Mouse (Mus musculus) lung, adult 2 months (tissue): Measurements from ENCODE around the gene Comtd1. TPM values are rescaled to one million over a fixed set of nuclear protein-coding genes. Genes with fewer than 3 reads are reported as not detected.
A peak's percentile ranks its signal among the peaks of the same experiment; 100 is the strongest.

Experiments used
- DNase-seq: peaks from one replicate; pipeline ENCODE4 v3.0.0; 2022
- H3K4me1 ChIP-seq: fragments of 200-500 bp; 2 replicates; pipeline ENCODE4 v1.6.1; 2011; ENCODE audit warnings: low read length; ENCODE audit not compliant: control insufficient read depth, insufficient read depth
- H3K4me3 ChIP-seq: fragments of 200-500 bp; replicated peaks from 2 replicates; pipeline ENCODE3; 2011; ENCODE audit warnings: low read depth, mild to moderate bottlenecking, control low read depth, low read length; ENCODE audit errors: extremely low read depth
- CTCF ChIP-seq: fragments of 200-500 bp; IDR thresholded peaks from 2 replicates; pipeline ENCODE4 v1.5.1; 2011; ENCODE audit warnings: mild to moderate bottlenecking, low read length, control low read depth; ENCODE audit not compliant: insufficient read depth
- POLR2A ChIP-seq: fragments of 200-500 bp; IDR thresholded peaks from 2 replicates; pipeline ENCODE4 v1.6.1; 2011; ENCODE audit warnings: low read depth, mild to moderate bottlenecking, control low read depth, low read length, borderline replicate concordance; ENCODE audit errors: extremely low read depth
- WGBS: fragments of 180-500 bp; shearing (Covaris S2); methylation state at CpG from one replicate; pipeline ENCODE4 v1.1.7; 2018; 5-methylcytosine and 5-hydroxymethylcytosine counted together
- polyA plus RNA-seq: library from polyadenylated mRNA; depleted of rRNA; stranded (reverse); fragments of >200 nt; gene quantifications from 2 replicates; pipeline ENCODE4 v1.2.3, GENCODE M21; 2012

Comtd1 gene
- polyA plus RNA-seq, 1 experiment: 12.7 TPM

DNA sequence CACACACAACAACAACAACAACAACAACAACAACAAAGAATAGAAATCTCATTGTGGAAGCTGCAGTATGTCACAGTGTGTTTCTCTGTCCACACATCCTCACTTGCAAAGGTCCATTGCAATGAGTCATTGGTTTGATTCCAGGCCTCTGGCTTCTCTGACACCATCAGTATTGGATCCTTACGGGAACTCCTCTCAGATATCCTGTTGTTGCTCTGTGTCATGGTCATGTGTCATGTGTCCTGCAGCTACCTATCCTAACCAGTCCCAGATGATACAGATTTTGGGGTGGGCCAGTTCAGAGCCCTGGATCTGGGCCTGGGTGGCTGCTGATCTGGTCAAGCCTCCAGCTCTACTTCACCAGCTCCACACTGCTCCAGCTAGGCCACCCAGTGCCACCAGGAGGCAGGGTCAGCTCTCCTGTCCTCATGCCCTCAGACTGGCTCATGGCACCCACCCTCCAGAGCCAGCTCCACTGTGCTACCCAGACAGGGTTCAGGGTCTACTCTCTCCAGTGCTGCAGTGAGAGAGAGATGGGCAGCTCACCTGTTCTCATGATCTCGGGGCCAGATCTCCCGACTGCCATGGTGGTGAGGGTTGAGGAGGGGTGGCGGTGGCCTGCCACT, 27.8 kb downstream of the Comtd1 start:
- H3K4me3 ChIP-seq: no peak overlapping the region
- DNase-seq: no peak
- WGBS: 84% methylated on average over 4 of the region's 4 CpGs
- TF ChIP-seq CTCF: peak; percentile 37; the same call in 1 of the 2 replicates
- TF ChIP-seq POLR2A: no peak
- peaks cover 5% of the 10 kb centered on the region; the same call in 1 of the 2 replicates for H3K4me1 ChIP-seq

DNA sequence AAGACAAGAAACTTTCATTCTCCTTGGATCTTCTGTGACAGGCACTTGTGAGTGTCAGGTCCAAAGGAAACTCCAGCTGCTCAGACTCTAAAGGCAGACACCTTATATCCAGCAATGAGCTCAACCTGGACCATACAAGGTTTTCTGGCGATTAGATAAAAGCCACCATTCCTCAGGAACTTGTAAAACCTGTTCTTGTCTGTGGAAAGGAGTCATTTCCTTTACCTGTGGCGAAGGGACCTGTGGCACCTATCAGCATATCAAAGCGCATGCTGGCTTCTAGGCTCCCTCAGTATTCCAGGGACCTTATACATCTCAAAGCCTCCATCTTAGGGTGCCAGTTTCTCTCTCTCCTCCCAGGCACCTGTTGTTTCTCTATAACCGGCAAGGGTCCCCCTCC, 31.3 kb downstream of the Comtd1 start:
- DNase-seq: no peak
- Histone ChIP-seq H3K4me1 (peaks cover 8% of the 10 kb centered on the region; the same call in 1 of the 2 replicates), H3K4me3 (no peak overlapping the region)
- TF ChIP-seq CTCF (no peak), POLR2A (no peak)
- 60% methylated on average over 4 of the region's 4 CpGs for WGBS

DNA sequence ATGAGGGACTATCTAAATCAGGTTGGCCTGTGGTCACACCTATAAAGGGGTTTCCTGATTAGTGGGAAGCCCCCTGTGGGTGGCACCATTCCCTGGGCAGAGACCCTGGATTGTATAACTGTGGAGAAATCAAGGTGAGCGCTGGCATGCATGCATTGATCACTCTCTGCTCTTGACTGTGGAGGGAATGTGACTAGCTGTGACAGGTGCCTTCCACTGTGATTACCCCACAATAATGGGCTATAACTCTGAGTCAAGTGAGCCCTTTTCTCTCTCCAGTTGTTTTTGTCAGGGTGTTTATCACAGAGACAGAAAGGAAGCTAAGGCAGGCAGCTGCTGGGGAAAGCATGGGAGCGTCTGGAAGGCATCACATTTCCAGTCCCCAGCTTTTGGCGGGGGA, 32.5 kb downstream of the Comtd1 start:
- 74% methylated on average over 3 of the region's 3 CpGs for whole genome bisulfite sequencing
- no peak overlapping the region for H3K4me3 ChIP-seq
- no peak for DNase-seq
- TF ChIP-seq CTCF (no peak), POLR2A (no peak)
- peaks cover 8% of the 10 kb centered on the region; the same call in 1 of the 2 replicates for H3K4me1 ChIP-seq

DNA sequence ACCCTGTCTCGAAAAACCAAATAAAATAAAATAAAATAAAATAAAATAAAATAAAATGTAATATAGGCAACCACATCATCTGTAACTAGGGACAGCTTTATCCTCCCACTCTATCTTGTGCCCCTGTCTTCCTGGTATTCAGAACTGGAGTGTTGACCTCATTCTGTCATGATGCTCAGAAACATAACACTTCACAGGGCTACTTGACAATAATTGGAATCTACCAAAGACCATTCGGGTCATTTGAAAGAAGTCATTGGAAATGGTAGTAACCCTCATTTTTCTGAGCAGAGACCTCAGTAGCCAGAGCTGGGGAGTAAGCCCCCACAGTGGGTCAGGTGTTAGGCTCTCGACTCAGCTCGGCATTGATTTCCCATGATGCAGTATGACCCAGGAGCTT, 34.2 kb downstream of the Comtd1 start:
- no peak for DNase-seq
- Histone ChIP-seq H3K4me3 (no peak overlapping the region), H3K4me1 (peaks cover 8% of the 10 kb centered on the region; the same call in 1 of the 2 replicates)
- TF ChIP-seq CTCF (no peak), POLR2A (no peak)
- WGBS: 90% methylated on average over 4 of the region's 4 CpGs

DNA sequence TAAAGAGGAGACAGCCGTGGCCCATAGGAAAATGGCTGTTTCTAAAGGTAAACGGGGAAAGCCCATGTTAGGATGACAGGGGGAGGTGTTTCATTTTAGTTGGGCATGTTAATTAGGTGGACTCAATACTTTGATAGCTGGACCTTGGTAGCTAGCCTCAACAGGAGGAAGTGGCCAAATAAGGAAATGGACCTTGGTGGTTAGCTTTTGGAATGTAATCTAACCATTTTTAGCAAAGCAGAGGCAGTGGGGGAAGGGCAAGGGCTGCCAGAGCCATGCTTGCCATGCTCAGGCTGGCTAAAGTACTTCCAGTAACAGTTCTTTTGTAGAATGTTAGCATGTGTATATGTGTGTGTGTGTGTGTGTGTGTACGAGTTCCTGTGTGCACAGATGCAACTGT, 34.9 kb downstream of the Comtd1 start:
- H3K4me3 ChIP-seq: no peak overlapping the region
- no peak for DNase-seq
- WGBS: 68% methylated on average over 3 of the region's 3 CpGs
- TF ChIP-seq CTCF (no peak), POLR2A (no peak)
- peaks cover 8% of the 10 kb centered on the region; the same call in 1 of the 2 replicates for H3K4me1 ChIP-seq

DNA sequence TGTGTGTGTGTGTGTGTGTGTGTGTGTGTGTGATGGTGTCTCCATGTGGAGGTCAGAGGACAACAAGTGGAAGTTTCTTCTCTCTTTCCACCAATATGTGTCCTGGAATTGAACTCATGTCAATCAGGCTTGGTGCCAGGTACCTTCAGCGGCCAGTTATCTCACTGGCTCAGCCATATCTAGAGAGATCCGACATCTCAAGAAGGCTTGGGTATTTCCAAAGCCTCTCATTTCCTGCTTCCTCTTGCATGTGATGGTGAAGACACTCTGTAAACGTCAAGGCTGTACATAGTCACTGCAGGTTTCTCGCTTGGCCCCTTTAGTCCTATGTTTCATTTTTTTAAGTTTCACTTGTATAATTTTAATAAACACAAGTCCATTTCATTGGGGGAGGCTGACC, 35.6 kb downstream of the Comtd1 start:
- DNase-seq: no peak
- Histone ChIP-seq H3K4me1 (peaks cover 8% of the 10 kb centered on the region; the same call in 1 of the 2 replicates), H3K4me3 (no peak overlapping the region)
- TF ChIP-seq POLR2A (no peak), CTCF (no peak)
- WGBS: 32% methylated on average over 4 of the region's 4 CpGs

DNA sequence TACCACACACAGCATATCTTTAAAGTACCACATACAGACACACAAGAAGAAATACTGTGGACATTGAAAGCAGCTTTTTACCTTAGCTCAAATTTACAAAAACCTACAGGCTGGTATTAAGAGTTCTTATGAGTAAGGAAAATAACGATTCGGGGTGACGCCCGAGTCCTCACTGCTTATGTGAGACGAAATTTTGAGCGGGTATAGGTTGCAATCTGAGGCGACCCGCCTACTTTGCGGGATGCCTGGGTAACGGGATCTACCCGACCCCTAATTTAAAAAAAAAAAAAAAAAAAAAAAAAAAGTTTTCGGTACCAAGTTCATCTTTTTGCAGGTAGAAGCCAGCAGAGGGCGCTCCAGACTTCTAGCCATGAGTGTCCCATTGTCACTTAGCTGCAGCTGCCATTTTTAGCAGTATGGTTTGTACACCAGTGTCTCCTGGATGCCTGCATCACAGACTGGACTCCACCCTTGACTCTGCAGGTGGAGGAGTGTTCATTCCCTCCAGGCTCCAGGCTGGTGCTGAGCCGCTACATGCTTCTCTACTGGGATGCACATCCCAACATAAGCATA, 36.1 kb downstream of the Comtd1 start:
- H3K4me3 ChIP-seq: no peak overlapping the region
- DNase-seq: peak; percentile 67
- peaks cover 8% of the 10 kb centered on the region; the same call in 1 of the 2 replicates for H3K4me1 ChIP-seq
- WGBS: 21% methylated on average over 14 of the region's 14 CpGs
- TF ChIP-seq CTCF (peak; percentile 64), POLR2A (no peak)

DNA sequence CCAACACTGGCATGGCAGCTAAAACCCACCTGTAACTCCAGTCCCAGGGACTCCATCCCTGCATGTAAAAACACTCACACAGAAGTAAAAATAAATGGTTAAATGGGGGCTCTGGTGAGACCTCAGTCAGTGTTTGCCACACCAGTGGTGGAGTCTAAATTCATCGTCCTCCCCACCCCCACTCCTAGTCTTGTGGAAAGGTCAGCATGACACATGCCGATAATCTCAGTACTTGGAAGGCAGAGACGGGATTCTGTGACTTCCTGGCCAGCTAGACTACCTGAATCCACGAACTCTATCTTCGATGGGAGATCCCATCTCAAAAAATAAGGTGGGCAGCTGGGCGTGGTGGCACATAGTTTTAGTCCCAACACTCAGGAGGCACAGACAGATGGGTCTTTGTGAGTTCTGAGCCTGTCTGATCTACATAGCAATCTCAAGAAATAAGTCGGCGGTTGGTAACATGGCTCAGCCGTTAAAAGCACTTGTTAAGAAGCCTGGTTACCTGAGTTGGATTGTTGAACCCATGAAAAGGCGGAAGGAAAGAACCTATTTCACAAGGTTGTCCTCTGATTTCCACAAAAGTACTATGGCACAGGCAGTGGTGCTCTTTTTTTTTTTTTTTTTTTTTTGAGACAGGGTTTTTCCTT, 36.9 kb downstream of the Comtd1 start:
- peaks cover 8% of the 10 kb centered on the region; the same call in 1 of the 2 replicates for H3K4me1 ChIP-seq
- no peak overlapping the region for H3K4me3 ChIP-seq
- DNase-seq: no peak
- TF ChIP-seq POLR2A (no peak), CTCF (no peak)
- 79% methylated on average over 10 of the region's 10 CpGs for WGBS

DNA sequence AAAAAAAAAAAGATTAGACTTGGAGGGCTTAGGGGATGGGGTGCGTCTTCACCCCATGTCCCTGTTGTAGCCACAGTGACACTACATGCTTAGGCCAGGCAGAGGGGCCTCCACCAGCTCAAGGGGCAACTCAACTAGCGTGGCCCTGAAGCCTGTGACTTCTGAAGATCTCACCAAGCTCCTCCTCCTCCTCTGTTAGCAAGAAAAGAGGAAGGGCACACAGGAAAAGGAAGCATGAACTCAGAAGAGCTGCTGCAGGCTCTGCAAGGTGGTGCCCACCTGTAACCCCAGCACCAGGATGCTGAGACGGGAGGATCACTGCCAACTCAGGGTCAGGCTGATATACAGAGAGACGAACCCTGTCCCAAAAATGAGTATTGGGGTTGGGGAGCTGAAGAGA, 37.5 kb downstream of the Comtd1 start:
- DNase-seq: no peak
- TF ChIP-seq CTCF (no peak), POLR2A (no peak)
- 70% methylated on average over 4 of the region's 4 CpGs for WGBS
- H3K4me1 ChIP-seq: peaks cover 8% of the 10 kb centered on the region; the same call in 1 of the 2 replicates
- no peak overlapping the region for H3K4me3 ChIP-seq

DNA sequence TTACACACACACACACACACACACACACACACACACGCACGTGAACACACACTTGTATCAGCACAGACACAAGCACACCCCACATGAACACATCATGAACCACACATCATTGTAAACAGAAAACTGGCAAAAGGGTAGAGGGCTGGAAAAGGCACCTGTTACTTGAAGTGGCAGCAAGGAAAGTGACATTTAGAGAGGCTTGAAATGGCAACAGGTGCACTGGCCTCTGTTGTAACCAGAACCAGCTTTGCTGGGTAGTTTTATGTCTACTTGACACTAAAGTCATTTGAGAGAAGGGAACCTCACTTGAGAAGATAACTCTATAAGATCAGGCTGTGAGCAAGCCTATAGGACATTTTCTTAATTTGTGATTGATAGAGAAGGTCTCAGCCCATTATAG, 39.4 kb downstream of the Comtd1 start:
- peaks cover 8% of the 10 kb centered on the region; the same call in 1 of the 2 replicates for H3K4me1 ChIP-seq
- DNase-seq: no peak
- WGBS: 98% methylated on average over 2 of the region's 2 CpGs
- TF ChIP-seq POLR2A: no peak
- no peak for TF ChIP-seq CTCF
- H3K4me3 ChIP-seq: no peak overlapping the region
